Mouse (Mus musculus) ES-CJ7 (cell line): Measurements from ENCODE around the gene Gm20547.
A peak's percentile ranks its signal among the peaks of the same experiment; 100 is the strongest.
"Not testable (repeated sequence)": the region's sequence is repeated elsewhere in the genome, so short reads cannot be mapped to it uniquely, and the experiment has no call there.

Experiments
- DNase-seq: peaks from one replicate; pipeline ENCODE4 v3.0.0; 2011; ENCODE audit warnings: low read depth, low spot score

The Gm20547 gene

DNA sequence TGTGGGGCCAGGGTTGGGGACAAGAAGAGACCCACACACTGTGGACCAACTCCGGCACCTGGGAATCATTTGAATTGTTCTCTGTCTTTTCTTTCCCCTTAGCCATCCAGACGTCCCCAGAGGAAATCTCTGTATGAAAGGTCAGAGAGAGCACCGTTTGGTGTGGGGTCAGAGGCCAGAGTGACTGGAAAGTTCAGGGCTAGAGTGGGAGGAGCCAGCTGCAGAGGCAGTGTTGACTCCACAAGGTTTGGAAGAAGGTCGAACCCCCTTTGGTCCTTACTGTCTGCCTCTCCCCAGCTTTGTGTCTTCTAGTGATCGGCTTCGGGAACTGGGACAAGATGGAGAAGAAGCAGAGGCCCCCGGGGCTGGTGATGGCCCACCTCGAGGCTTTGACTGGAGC is 28.3 kb downstream of the Gm20547 start:
- DNase-seq: no peak

DNA sequence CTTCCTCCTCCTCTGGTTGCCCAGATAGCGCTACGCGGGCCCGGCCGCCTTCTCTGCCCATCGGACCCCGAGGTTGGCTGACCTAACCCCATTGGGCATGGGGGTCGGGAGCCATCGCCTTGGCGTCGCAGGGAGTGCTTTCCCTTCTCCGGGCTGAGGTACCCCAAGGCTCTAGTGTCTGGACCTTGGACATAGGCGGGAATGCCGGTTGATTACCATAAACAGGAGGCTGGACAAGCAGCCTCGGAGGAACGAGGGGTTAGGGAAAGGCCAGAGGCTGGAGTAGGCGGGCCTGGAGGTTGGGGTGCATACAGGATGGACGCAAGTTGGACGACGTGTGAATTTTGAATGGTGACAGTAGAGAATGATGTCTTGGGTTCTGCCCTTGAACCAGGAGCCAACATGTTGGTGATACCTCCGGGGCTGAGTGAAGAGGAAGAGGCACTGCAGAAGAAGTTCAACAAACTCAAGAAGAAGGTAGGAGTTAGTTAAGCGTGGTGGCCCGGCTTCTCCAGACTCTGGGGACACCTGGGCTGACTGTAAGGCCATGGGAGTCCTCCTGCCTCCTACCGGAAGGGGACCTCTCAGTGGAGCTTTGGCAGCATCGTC is 31.2 kb downstream of the Gm20547 start:
- no peak for DNase-seq

DNA sequence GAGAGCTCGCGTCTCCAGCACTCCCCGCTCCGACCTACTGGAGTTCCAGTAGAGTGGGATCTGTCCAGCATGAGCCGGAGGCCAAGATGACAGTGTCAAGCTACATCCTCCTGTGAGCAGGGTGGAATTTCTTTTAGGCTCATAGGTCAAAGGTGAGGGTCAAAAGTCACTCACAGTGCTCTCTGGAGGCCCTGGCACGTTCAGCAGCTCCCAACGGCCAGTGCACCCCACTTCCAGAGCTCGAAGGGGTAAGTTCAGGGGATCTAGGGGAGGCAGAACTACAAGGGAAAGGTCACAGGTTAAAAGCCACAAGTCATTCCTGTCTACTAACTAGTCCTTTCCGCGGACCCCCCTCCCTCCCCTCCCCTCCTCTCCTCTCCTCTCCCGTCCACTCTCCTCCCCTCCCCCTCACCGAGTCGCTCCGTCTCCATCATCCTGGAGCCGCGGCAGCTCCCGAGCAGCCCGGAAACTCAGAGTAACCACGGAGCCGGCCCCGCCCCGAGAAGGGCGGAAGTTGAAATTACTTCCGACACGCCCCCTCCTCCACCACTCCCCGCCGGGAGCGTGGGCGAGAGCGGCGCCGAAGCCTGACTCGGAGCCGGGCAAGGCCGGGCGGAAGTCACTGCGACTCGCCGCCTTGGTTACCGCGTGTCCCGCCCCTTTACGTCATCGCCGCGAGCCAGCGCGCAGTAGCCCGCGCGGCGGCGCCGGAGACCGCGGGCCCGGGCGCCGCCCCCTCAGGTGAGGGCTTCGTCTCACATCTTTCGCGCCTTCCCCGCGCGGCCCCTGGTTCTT is 31.9 kb downstream of the Gm20547 start, which contains the start of the genes Skiv2l and Nelfe:
TSS of gene Skiv2l (minus strand) at position 489 of the 795 bp plus-strand sequence.
TSS of gene Nelfe (plus strand) at position 670 of the 795 bp plus-strand sequence.
- peak; percentile 96 for DNase-seq

DNA sequence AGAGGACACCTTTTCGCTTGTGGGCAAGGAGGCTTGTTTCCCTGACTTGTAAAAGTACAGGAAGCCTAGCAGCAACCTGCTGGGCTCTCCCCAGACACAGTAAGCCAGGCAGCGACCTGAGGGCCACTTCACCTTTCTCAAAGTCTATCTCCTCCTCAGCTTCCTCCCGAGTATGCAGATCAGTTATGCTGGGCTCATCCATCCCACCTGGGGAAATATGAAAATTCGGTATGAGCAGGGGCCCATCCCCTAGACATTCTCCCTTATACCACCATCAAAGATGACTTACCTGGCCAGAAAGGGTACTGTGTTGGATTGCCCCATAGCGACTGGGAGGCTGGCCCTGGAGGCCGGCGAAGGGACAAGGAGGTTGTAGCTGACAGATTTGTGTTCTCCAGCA is 34.2 kb downstream of the Gm20547 start:
- no peak for DNase-seq

DNA sequence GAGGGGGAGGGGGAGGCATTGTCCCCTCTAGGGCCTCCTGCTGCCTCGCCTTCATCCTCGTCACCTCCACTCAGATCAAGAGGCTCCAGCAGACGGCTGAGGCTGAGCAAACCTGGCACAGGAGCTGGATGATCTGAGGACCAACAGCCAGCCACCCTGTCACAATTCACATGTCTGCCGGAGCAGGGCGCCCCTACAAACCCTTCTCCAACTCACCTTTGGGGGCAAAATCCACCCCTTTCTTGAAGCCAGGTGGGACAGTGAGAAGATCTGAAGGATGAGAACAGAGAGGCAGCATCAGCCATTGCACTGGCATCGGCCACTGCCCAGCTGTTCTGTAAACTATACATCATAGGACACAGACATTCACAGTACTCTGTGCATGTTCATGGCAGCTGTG is 34.6 kb downstream of the Gm20547 start:
- DNase-seq: no peak

DNA sequence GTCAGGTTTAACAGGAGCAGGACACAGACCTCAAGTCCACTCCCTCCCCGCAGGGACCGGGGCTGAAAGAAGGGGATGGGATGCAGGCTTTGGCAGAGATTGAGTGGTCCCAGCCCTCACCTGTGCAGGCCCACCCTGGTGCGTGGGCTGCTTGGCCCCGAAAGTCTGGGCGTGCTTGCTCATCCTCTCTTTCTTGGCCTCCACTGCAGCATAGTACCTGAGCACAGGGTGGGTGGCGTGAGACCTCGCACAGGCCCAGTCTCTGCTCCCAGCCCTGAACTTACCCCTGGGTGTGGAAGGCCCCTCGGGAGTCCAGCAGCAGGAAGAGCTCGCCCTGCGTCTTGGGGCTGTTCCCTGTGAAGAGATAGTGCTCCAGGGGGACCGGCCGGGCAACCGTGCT is 37.0 kb downstream of the Gm20547 start:
- no peak for DNase-seq

DNA sequence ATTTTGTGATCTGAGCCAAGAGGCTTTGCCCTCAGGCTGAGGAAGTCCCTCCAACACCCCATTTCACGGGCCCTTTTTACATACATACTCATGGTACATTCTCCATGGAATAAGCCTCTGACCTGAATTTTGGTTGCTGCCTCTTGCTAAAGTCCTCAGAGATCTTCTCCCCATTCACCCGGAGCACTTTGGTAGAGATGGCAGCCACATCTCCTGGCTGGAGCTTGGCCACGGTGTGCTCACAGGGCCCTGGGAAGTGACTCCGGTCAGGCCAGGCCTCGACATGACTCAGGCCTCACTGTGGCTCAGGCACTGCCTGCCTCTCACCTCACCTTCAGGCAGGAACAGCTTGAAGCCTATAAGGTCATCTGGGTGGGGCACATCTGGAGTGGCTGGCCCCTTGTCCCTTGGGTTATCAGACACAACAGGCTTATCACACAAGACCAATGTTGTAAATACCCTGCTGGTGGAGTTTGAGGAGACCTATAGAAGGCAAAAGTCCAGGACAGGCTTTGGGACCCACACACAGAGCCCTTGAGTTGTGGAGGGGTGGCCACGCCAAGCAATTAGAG is 41.0 kb downstream of the Gm20547 start:
- DNase-seq: no peak

DNA sequence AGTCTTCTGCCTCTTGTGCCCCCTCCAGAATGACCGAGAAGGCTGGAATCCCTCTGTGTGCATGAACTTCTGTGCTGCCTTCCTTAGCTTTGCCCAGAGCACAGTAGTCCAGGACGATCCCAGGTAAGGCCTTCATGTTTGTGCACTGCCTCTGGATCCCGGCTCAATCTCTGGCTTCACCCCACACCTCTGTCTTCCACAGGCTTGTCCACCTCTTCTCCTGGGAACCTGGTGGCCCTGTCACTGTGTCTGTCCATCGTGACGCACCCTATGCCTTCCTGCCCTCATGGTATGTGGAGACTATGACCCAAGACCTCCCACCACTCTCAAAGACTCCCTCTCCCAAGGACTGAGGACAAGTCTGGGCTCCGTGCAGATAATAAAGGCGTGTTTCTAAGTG is 43.1 kb downstream of the Gm20547 start:
- no peak for DNase-seq

DNA sequence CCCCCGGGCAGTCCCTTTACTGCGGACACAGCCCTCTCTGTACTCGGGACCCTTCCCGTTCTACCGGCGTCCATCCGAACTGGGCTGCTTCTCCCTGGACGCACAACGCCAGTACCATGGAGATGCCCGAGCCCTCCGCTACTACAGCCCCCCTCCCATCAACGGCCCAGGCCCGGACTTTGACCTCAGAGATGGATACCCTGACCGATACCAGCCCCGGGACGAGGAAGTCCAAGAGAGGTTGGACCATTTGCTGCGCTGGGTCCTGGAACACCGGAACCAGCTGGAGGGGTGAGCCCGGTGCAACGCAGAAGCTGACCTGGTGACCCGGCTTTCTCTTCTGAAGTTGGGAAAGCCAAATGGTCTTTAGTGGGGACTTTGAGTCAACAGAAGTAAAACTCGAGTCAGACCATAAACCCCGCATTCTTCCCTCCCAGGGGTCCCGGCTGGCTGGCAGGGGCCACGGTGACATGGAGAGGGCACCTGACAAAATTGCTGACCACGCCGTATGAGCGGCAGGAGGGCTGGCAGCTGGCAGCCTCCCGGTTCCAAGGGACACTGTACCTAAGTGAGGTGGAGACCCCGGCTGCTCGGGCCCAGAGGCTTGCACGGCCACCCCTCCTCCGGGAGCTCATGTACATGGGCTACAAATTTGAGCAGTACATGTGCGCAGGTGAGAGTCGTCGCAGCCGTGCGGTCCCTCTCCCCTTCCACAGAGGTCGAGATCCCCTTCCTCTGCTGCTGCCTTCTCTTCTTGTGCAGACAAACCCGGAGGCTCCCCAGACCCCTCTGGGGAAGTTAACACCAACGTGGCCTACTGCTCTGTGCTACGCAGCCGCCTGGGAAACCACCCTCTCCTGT is 44.1 kb downstream of the Gm20547 start:
- DNase-seq: no peak

DNA sequence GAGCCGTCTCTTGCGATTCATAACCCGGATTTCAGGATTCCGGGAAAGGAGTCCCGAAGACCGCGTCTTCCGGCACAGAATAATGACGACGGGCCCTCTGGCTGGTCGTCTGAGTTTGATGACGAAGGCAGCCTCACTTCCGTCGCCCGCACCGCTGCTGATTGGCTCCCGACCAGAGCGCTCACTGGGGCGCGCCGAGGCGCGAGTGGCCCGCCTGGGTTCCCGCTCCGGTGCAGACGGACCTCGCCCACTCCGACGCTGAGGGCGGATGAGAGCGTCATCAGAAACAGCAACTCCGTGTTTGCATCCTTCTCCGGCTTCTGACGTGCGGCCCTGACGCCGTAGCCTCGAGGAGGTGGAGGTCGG is 45.0 kb downstream of the Gm20547 start, which contains the start of the genes Stk19 and Dxo:
TSS of gene Stk19 (minus strand) at position 90 of the 366 bp plus-strand sequence.
TSS of gene Dxo (plus strand) at position 164 of the 366 bp plus-strand sequence.
- peak; percentile 96 for DNase-seq

DNA sequence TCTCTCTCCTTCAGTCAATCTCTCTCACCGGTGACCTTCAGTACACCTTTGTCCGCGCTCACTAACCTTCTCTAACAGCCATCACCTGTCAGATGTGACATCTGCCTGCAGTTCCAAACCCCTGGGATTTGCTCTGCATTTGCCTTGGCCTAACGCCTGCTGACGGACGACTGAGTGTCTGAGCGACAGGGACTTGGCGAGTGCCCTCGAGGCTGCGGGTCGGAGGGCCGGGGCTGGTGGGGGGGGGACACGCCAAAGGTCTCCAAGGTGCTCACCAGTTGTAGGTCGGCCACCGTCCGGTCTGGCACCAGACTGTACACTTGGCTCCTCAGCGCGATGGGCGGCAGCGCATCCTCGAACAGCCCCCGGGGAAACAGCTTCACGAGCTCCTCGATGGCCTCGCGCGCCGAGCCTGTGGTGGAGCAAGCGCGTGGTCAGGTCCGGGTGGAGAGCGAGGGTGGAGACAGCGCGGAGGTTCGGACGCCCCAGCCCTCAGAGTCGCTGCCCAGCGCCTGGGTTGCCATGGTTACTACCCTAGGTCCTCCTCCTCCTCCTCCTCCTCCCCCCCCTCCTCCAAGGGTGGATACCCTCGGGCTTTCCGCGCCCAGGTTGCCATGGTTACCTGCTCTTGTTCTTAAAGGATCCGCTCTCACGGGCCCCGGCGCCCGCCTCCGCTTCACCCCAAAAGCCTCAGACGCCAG is 45.5 kb downstream of the Gm20547 start:
- DNase-seq: no peak

DNA sequence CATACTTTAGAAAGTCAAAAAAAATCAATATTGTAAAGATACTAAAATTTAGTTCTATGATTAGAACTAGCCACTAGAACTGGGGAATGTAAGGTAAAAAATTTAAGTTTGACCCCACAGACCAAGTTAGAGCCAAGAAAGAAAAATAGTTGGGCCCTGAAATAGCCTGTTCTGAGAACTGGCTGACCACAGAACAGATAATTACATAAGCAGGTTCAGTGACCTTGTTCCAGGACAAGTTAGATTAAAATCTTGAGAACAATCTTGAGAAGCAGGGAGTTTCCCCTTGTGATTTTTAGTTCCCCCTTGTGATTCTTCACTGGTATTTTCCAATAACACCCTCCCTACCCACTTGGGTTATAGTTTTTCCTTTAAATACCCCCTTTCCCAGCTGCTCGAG is 51.1 kb downstream of the Gm20547 start:
- not testable (repeated sequence) for DNase-seq

DNA sequence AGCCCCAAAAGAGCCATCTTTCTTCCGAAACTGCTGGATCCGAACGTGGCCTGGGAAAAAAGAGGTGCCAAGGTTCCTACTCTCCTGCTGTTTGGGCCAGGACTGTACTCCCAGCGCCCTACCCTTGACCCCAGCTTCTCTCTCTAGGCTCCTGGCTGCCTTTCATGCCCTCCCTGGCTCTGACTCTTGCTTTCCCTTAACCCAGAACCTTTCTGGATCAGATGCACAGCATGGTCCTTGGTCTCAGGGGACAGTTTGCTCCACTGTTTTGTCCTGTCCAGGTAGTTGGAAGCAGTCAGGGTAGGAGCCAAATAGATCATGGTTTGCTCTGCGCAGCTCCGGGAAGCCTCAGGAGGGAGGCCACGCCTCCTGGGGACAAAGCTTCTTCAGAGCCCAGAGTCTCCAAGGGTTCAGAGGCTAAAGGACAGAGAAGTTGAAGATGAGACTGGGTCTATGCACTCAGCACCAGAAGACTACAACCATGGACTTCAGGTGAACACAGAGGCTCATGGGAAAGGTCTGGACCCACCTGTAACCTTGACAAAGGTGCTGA is 66.9 kb downstream of the Gm20547 start:
- no peak for DNase-seq

DNA sequence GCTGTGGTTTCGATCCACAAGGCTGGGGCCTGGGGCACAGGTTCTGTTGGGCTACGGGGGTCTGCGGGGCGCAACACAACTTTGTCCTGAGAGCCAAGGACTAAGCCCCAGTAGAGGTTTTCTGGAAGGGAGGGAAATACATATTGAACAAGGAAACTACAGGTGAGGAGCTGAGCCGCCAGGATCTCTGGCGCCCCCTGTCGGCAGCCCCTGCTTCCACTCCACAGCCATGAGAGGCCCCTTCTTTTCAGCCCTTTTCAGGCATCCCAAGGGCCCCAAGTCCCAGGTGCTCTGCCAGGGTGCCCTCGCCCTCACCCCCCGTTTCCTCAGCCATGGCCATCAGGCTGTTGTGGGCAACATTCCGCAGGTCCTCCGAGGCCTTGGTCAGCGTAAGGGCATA is 68.1 kb downstream of the Gm20547 start:
- DNase-seq: peak; percentile 45

DNA sequence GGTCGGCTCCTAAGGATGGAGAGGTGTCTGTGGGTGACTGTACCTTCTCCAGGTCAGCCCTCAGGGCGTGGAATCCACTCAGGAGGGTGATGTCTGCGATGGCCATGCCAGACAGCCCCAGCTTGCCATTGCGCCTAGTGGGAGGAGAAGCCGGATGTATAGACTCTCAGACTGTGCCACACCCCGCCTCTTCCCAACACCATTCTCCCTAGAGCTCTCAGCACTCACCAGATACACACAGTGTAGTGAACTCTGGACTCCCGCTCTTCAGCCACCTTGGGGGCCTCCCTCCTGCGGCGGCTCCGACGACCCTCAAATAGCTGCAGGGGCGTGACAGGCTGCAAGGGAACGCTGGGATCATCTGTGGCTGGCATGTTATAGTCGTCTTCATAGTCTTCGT is 70.6 kb downstream of the Gm20547 start:
- no peak for DNase-seq

DNA sequence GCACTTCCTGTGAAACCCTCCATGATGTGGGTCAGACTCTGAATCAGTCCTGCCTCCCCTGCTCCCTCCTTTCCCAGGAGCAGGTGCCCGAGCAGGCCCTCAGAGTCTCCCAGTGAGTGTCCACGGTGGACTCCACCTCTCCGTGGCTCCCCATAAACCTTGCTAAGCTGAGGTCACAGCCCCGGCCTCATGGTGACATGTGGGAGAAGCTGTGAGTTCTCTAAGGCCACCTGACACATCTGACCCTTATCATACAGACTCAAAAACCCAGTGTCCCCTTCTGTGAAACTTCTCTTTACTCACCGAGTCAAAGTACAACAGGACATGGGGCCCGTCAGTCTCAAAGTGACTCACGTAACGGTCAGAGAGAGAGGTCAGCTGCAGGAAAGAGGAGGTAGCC is 71.0 kb downstream of the Gm20547 start:
- not testable (repeated sequence) for DNase-seq

DNA sequence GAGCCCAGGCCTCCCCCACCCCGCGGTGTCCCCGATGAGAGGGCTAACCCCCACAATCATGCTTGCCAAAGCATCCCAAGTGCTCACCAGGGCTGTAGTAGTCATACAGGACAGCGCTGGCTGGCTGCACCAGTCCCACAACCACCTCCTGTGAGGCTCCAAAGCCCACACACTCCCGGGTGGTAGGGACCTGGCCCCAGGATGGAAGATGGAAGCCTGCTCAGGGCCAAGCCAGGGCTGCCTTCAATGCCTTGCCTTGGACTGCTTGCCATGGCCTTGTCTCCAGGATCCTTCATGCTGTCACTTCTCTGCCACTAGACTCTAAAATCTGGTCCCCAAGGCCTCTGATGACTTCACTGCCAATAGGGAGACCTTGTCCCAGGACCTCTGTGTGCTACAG is 71.4 kb downstream of the Gm20547 start:
- DNase-seq: not testable (repeated sequence)

DNA sequence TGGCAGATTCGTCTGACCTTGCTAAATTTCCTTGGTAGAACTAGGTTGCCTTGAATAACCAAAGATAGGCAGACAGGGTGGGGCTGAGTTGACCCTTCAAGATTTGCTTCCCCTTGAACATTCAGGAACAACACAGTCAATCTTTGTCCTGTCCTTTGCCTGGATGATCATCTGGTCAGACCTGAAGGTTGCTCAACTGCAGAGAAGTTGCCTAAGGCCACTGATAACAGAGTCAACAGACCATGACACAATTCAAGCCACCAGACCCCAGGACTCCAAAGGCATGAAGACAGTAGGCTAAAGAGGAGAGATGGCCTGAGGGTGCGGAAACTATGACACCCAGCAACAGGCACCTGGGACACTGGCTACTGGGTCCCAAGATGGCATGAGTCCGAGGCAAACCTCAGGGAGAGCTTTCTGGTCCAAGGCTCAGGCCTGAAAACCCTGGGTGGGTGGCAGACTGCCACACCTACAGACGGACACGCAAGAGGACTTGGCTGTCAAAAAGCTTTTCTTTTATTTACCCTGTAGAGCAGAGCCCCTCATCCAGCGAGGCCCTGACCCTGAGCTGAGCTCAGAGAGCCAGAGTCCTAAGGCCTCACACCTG is 73.1 kb downstream of the Gm20547 start:
- no peak for DNase-seq

DNA sequence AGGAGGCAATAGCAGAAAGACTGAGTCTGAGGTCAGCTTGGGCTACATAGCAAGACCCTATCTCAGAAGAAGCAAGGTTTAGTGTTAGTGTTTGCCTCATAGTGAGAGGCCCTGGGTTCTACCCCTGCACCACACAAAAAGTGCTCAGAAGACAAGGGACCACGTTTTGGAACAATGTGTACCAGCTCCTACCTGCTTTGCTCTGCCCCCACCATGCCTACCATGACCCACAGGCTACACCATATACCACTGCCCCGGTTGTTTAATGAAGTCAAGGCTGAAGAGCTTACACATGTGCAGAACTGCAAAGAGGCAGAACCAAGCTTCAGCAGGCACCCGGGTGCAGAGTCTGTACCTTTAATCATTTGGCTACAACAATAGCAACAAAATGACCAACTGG is 74.7 kb downstream of the Gm20547 start:
- DNase-seq: no peak
